Mouse (Mus musculus): ENCODE measurements at regions not wholly inside any gene's neighbourhood (a gene's known extent, or its start where the extent isn't known, plus 50 kb on each side); places are given as distances from the start of the nearest gene placed in this dataset.

DNA sequence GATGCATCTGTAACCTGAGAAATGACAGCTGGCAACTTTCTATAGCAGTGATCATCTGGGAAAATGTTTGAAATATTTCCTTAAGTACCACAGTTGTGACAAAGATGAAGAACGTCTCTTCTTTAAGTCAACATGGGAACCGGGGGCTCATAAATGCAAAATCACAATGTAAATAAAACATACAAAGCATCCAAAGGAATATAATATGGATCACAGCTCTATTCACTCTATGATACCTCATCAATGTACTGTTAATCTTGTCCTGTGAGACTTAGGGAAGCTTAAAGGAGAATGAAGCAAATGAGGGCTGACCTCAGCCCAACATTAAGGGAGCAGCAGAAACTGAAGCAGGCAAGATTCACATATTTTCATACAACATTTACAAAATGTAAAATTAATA lies 96.3 kb upstream of the Mdga2 start:
- TF ChIP-seq CTCF (IDR thresholded peaks at IDR 0.05) (no peak), POLR2A (IDR thresholded peaks at IDR 0.05; ENCODE audit: insufficient read depth, low read depth, low read length) (no peak)
